Mouse (Mus musculus): ENCODE data around the gene Icam1.
"Not testable (repeated sequence)": the region's sequence is repeated elsewhere in the genome, so short reads cannot be mapped to it uniquely, and the experiment has no call there.

Icam1 gene

DNA sequence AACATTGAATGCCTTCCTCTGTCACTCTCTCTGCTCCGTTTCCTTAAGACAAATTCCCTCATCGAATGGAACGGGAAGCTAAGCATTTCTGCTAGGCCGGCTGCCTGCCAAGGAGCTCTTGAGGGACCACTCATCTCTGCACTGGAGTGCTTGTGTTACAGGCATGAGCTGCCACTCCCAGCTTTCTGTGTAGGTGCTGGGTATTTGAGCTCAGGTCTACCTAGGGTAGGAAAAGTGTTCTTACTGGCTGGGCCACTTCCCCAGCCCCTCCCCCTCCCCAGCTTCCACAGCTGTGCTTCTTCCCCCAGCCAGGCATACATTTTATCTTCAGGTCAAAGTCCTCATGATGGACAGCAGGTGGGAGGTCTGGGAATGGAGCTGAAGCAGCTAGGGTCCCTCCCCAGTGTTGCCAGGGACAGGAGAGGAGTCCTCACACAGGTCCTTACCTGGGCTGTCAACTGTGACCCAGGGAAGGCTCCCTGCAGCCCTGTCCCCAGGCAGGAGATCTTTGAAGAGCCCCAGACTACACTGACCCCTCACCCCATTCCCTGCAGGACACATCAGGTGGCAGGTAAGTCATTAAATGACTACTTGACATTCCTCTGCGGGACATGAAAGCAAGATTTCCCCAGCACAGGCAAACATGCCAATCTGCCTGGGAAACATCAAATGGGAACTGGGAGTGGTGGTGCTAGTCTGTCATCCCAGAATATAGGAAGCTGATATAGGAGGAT, 22.5 kb upstream of the Icam1 start:
- no peak for DNase-seq (ENCODE audit: low read depth, low spot score)

DNA sequence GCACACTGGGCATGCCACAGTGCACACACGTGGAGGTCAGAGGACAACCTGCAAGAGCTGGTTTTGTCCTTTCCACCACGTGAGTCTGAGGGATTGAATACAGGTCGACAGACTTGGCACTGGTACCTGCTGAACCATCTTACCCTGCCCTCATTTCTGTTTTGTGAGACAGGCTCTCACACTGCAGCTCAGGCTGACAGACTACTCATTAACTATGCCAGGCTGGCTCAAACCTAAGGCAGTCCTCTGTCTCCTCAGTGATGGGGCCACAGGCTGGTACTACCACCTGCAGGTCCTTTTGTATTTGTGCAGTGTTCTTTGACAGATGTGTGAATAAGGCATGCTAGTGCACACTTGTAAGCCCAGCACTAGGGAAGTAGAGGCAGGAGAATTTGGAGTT, 20.7 kb upstream of the Icam1 start:
- no peak for DNase-seq (ENCODE audit: low read depth, low spot score)

DNA sequence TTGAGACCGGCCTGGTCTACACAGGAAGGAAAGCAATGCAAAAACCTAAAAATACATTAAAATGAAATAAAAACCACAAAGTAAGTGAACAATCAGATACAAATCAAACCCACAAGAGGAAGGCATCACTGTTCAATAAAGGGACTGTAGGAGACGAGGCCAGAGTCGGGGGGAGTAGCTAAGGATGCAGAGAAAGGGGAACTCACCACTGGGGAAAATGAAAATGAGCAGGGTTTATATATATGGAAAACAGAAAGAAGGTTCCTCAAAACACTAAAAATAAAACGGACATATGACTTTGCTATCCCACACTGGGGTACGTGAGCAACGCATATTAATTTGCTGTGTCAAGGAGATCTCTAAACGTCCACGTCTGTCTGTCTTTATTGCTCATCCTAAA, 18.7 kb upstream of the Icam1 start:
- no peak for DNase-seq (ENCODE audit: low read depth, low spot score)

DNA sequence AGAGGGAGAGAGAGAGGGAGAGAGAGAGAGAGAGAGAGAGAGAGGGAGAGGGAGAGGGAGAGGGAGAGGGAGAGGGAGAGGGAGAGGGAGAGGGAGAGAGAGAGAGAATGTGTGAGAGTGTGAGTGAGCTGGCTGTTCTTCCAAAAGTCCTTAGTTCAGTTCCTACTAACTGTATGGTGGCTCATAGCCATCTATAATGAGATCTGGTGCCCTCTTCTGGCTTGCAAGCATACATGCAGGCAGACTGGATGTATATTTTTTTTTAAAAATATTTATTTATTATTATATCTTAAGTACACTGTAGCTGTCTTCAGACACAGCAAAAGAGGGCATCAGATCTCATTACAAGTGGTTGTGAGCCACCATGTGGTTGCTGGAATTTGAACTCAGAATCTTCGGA, 17.4 kb upstream of the Icam1 start:
- DNase-seq (ENCODE audit: low read depth, low spot score) = peak; percentile 29

DNA sequence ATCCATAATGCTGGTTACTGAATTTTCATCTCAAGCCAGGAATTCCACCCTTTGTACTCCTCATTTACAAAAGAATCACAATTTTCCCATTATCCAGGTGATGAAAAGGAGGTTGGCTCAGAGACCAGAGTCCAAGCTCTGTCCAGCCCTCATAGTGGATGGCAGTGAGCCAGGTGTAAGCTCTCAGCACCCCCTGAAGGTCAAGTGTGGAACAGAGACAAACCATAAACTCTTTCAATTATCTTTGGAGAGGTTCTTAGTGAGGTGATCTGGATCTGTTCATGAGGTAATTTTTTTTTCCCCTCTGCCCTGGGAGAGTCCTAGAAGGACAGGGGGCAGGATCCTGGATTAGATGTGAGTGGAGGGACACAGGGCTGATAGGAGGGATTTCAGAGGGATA, 15.0 kb upstream of the Icam1 start:
- peak; percentile 33 for DNase-seq (ENCODE audit: low read depth, low spot score)

DNA sequence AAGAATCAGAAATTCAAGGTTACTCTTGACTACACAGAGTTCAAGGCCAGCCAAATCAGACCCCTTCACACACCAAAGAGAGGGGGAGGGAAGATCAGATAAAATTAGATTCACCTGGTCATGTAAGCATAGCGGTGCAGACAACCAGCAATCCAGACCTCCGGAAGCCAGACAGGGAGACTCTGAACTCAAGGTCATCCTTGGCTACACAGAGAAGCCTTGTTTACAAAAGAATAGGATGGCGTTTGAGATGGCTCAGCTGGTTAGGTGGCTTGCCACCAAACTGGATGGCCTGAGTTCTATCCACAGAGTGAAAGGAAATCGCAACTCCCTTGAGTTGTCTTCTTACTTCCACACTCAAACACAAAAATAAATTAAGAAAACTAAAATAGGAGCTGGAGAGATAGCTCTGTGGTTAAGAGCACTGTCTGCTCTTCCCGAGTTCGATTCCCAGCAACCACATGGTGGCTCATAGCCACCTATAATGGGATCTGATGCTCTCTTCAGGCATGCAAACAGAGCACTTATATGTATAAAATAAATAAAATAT, 14.1 kb upstream of the Icam1 start:
- DNase-seq (ENCODE audit: low read depth, low spot score) = no peak

DNA sequence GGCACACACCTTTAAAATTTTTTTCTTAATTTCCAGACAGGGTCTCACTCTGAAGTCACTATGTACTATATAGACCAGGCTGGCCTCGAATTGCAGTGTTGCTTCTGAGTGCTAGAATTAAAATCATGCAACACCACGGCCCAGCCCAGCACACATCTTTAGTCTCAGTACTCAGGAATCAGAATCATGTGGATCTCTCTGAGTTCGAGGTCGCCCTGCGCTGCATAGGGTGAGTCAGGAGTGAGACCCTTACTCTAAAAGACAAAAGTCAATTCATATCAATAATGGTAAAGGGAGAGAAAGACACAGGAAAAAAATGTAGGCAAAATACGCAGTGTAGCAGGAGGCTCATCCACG, 13.5 kb upstream of the Icam1 start:
- no peak for DNase-seq (ENCODE audit: low read depth, low spot score)

DNA sequence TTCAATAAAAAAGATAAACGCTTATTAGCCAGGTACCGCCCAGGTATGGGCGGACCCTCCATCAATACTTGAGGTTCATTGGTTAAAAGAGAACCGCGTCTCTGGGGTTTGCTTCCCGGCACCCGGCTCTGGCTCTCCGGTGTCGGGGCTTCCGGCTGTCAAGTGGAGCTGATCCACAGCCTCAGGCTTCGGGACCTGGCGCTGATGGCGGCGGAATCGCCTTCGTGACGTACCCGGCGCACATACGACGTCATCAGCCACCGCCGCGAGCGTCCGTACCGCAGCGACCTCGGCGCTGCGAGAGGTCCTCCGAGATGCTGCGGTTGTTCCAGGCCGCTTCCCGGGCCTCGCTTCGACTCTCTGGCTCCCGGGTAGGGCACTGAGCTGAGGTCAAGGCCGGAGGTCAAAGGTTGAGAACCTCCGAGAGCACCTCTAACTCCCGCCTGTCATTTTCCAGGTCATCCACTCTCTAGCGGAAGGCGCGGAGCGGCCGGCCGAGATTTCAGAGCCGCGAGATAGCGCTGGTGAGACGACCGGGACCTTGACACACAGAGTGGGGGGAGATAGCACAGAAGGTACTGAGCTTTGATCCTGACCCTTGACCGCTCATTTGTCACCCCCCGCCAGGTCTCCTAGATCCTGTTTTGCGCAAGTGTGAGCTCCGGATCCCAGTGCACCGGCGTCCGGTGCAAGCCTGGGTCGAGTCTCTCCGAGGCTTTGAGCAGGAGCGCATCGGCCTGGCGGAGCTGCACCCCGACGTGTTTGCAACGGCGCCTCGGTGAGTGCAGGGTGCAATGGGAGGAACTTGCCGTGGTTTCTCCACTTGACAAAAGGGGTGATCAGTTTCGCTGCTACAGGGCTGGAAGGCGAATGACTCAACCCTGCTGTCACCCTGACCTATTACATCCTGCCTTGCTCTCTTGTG, 12.9 kb upstream of the Icam1 start, which contains the start of gene Mrpl4:
Gene Mrpl4 (plus strand): TSS at position 112 of the 925 bp plus-strand sequence.
- peak; percentile 97 for DNase-seq (ENCODE audit: low read depth, low spot score)

DNA sequence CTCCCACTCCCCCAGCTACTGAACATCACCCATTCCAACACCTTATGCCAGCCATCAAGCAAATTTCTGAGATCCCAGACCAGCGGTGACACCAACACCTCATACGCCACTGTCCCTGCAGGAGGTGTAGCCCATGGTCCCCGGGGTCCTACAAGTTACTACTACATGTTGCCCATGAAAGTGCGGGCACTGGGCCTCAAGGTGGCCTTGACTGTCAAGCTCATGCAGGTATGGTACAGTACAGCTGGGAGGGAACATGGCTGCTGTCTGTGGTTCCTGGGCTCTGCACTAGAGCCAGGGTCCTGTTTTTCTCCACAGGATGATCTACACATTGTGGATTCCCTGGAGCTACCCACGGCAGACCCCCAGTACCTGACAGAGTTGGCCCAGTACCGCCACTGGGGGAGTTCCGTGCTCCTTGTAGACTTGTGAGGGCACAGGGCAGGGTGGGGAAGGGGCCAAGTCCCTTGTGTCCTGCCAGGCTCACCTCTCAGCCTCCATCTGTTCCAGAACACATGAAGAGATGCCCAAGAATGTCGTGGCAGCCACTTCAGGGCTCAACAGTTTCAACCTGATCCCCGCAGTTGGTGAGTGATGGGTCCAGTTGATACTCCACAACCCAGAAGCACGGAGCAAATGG, 8.4 kb upstream of the Icam1 start:
- no peak for DNase-seq (ENCODE audit: low read depth, low spot score)

DNA sequence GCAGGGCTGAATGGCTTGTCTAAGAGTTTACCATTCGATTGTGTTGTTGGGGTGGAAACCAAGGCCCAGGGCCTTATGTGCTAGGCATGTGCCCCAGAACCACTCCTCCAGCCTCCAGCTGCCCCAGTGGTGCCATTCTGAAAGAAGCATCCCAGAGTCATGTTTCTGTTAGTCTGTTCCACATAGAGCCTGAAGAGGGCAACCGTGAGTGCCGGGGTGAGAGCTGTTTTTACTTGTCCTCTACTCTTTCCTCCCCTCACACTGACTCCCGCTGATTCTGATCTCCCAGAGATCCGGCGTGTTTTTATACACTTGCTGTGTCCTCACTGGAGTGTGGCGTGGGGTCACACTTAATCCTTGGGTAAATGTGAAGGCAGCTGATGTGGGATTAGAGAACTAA, 7.8 kb upstream of the Icam1 start:
- no peak for DNase-seq (ENCODE audit: low read depth, low spot score)

DNA sequence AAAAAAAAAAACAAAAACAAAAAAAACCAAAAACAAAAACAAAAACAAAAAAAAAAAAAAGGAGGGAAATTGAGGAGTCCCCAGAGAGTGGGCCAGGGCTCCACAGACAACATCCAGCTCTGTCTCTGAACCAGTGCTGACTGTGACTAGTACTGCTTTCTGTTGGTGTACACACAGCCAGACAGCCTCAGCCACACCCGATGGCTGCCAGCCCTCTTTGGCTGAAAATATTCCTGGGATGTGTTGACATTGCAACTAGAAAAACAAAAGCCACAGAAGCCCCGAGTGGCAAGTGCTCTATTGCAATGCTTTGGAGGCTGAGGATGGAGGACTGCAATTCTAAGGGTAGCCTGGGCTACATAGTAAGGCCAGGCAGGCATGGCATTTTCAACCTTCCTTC, 5.4 kb upstream of the Icam1 start:
- no peak for DNase-seq (ENCODE audit: low read depth, low spot score)

DNA sequence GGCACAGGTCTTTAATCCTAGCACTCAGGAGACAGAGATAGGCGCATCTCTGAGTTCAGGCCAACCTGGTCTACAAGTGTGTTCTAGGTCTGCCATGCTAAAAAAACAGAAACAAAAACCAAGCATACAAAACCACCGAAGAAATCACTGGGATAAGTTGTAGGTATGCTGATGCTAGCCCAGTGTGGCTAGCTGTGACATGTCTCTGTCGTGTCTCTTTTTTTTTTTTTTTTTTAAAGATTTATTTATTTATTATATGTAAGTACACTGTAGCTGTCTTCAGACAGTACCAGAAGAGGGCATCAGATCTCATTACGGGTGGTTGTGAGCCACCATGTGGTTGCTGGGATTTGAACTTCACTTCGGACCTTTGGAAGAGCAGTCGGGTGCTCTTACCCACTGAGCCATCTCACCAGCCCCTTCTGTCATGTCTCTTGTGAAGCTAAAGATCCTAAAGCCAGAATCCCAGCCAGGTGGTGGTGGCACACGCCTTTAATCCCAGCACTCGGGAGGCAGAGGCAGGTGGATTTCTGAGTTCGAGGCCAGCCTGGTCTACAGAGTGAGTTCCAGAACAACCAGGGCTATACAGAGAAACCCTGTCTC, 4.7 kb upstream of the Icam1 start:
- DNase-seq (ENCODE audit: low read depth, low spot score) = not testable (repeated sequence)

DNA sequence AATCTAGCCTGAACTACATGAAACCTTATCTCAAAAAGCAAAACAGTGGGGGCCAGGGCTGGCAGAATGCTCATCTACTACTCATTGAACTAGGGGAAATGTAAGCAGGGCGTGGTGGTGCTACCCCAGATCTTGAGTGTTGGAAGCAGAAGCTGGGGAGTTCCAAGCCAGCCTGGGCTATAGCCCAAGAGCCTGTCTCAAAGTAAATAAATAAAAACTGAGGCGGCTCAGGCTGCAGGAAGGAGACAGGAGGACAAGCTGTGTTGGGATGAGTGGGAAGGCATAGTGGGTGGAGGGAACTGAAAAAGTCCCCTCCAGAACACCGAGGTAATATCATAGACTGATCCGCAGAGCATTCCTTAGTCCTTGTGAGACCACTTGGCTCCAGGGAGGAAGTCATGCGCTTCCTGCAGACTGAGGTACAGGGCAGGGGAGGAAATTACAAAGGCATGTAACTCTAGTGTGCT, 3.9 kb upstream of the Icam1 start:
- DNase-seq (ENCODE audit: low read depth, low spot score) = peak; percentile 39

DNA sequence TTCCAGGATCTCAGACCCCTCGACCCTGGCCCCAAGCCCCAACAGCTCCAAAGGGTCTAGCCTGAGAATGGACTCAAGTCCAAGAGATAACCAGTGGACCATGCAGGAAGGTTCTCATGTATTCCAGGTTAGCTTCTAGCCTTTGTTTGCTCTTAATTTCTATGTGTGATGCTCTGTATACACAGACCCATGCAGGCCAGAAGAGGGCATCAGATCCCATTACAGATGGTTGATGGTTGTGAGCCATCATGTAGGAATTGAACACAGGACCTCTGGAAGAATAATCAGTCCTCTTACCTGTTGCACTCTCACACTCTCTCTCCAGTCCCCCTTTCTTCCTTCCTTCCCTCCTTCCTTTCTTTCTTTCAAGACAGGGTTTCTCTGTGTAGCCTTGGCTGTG, 3.4 kb upstream of the Icam1 start:
- DNase-seq (ENCODE audit: low read depth, low spot score) = no peak

DNA sequence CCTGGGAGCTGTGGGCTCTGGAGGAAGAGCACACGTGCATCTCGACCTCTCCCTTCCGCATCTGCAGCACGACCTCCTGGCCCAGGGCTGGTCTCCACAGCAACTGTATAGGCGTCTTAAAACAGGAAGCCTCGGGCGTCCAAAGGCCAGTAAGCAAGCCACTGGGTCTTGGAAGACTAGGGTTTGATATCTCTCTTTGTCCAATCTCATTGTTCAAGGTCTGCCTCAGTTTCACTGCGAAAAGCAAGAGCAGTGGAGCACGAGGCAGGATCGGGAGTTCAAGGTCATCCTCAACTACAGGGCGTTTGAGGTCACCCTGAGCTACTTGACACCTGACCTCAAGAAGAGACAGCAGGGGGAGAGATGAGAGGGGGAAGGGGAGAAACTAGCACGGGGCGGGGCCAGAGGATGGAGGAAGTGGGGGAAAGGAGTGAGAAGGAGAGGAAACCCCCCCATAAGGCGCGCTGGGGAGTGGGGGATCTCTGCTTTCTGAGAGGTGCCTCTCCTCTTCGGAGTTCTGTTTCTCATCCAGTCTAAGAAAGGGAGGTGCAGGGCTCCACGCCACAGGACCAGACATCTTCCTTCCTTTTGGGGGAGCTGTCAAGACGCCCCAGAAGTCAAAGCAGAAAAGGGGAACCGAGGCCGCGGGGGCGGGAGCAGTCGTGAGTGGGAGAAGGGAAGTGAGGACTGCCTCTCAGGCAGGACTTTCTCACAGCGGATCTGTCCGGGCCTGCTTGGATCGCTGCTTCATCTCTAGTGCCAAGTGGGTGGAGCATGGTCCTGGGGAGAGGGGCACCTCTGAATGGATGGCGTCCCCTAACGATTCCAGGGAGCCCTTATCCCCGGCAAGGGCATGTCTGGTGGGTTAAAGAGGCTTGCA, 854 bp upstream of the Icam1 start:
- DNase-seq (ENCODE audit: low read depth, low spot score) = peak; percentile 46

DNA sequence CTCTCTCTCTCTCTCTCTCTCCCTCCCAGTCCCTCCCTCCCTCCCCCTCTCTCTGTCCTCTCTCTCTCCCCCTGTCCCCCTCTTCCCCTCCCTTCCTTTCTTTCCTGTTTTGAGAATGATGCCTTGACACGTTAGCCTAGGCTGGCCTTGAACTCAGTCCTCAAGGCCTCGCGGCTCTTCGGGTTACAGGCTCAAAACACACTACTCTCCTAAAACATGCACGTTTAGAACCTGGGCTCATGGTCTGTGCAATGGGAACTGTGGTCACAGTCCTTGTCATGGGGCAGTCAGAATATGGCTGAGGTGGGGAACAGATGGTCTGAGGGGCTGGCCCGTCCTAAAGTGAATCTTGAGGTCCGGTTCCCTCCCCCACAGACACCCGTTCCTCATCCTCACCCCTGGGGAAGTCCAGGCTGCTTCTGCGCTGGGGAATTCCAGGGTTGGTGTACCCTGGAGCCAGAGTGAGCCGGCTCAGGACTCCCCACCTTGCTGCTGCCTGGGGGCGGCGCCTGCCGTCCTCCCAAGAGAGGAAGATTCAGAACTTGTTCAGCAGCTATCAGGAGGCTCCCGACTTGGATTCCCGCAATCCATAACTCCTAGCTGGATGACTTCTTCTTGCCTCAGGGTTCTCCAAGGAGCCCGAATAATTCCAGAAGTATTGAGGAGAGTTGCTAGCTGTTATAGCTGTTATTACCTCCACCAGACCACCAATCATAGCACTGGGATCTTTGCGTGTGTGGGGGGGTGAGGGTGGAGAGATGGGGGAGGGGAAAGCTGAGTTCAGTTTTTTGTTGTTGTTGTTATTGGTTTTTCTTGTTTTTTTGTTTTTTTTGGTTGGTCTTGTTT, 769 bp downstream of the Icam1 start:
- DNase-seq (ENCODE audit: low read depth, low spot score) = no peak

DNA sequence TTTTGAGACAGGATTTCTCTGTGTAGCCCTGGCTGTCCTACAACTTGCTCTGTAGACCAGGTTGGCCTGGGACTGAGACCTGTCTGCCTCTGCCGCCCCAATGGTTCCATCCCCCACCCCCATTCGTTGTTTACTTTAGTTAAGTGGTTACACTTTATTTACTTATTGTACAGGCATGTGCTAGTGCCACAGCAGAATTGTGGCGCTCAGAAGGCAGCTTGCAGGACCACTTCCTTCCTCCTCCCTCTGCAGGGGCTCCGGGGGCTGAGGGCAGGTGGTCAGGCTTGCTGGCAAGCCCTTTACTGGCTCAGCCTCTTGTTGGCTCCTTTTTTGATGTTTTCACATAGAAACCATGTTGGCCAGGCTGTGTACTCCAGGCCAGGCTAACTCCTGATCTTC, 1.4 kb downstream of the Icam1 start:
- DNase-seq (ENCODE audit: low read depth, low spot score) = no peak

DNA sequence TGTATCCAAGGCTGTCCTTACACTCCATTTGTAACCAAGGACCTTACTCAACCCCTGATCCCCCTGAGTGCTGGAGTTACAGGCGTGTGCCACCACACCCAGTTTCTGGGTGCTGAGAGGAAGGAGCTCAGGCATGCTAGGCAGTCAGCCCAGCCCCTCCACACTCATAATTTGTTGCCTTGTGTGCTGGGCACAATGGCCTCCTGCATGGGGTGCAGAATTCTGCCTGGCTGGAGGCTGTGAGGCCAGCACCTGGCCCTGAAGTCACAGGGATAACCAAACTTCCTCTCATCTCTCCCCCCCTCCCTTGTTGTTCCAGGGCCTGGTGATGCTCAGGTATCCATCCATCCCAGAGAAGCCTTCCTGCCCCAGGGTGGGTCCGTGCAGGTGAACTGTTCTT, 2.8 kb downstream of the Icam1 start:
- no peak for DNase-seq (ENCODE audit: low read depth, low spot score)

DNA sequence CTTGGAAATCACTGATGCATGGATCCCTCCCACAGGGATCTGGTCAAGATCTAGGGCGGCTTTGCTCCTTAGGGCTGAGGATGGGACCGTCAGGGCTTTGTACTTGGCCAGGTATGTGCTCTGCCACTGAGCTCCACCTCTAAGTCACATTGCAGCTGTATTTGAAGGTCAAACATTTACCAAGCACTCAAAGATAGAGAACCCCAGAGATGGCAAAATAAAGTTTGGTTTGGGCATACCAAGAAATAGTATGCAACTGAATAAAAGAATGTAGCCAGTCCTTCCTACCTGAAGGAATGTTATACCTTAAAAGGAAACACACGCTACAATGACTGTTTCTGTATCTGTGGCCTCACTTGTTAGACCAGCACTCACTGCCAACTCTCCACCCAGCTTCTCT, 5.6 kb downstream of the Icam1 start:
- DNase-seq (ENCODE audit: low read depth, low spot score) = no peak

DNA sequence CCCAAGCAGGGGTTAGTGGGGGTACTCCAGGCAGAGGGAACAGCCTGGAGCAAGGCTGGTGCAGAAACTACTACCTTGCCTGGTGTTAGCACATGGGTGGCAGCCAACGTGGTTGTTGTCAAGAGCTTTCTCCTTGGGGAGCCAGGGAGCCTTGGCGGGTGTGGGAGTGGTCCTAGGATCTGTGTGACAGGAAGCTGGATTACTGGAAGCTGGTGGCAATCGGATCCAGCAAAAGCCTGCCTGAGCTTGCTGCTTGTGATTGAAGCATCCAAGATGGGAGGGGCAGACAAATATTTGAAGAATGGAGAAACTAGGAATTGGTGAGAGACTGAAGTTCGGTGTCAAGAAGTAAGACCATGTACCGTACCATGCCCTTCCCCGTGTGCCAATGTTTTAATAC, 6.5 kb downstream of the Icam1 start:
- DNase-seq (ENCODE audit: low read depth, low spot score) = no peak

Measured in brain, adult 2 months (tissue).